Mouse (Mus musculus): ENCODE measurements around the gene Dynlt1b. TPM values are rescaled to one million over a fixed set of nuclear protein-coding genes. Genes with fewer than 3 reads are reported as not detected.
"Not testable (repeated sequence)": the region's sequence is repeated elsewhere in the genome, so short reads cannot be mapped to it uniquely, and the experiment has no call there.

Dynlt1b gene
- total and polyA plus RNA-seq, 2 experiments from 2014 or later: 457 to 1,233 TPM

DNA sequence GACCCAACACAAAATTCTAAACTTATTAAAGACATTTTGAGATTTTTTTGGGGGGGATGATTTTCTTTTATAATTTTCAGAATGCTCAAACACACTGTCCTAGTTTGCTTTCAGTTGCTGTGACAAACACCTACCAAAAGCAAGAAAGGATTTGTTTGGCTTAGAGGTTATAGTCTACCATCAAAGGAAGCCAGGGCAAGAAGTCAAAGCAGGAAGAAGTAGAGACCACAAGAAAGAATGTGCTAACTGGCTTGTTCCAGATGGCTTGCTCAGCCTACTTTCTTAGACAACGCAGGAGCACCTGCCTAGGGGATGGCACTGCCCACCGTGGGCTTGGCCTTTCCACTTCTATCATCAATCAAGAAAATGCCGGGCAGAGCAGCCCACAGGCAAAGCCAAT, 31.8 kb upstream of the Dynlt1b start:
- H3K27ac ChIP-seq; H3K9ac ChIP-seq (replicated peaks; ENCODE audit: low read length); H3K4me2 ChIP-seq (ENCODE audit: low read depth, low read length); H3K9me3 ChIP-seq (ENCODE audit: low read length); H3K27me3 ChIP-seq (ENCODE audit: insufficient read depth, low read length); H3K4me1 ChIP-seq (ENCODE audit: insufficient read depth, low read length); H3K36me3 ChIP-seq (ENCODE audit: insufficient read depth, low read length); DNase-seq (ENCODE audit: low spot score); ATAC-seq; H3K4me3 ChIP-seq (ENCODE audit: low read length): not testable (repeated sequence)
- 100% methylated on average over 1 of the region's 3 CpGs for WGBS

DNA sequence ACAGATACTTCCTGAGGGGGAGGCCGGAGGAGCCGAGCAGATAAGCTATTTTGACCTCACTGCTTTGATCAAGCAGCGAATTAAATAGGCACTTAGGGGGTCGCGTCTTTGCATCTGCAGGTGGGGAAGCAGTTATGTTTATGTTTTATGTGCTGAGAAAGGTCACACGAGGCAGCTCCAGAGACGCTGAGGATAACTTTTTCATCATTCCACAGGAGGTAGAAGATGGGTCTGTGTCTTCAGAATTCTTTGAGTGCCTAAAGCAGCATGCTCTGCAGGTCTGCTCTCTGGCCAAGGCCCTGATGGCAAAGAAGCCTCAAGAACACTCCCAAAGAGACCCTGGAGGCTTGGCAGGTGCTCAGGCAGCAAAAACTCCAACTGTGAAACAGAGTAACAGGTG, 31.1 kb upstream of the Dynlt1b start:
- H3K36me3 ChIP-seq (ENCODE audit: insufficient read depth, low read length); H3K27me3 ChIP-seq (ENCODE audit: insufficient read depth, low read length); H3K4me3 ChIP-seq (ENCODE audit: low read length); H3K4me1 ChIP-seq (ENCODE audit: insufficient read depth, low read length); ATAC-seq; H3K9me3 ChIP-seq (ENCODE audit: low read length); H3K27ac ChIP-seq; H3K4me2 ChIP-seq (ENCODE audit: low read depth, low read length); H3K9ac ChIP-seq (replicated peaks; ENCODE audit: low read length): not testable (repeated sequence)
- 32% methylated on average over 7 of the region's 7 CpGs for WGBS
- peak; percentile 1 for DNase-seq (ENCODE audit: low spot score)

DNA sequence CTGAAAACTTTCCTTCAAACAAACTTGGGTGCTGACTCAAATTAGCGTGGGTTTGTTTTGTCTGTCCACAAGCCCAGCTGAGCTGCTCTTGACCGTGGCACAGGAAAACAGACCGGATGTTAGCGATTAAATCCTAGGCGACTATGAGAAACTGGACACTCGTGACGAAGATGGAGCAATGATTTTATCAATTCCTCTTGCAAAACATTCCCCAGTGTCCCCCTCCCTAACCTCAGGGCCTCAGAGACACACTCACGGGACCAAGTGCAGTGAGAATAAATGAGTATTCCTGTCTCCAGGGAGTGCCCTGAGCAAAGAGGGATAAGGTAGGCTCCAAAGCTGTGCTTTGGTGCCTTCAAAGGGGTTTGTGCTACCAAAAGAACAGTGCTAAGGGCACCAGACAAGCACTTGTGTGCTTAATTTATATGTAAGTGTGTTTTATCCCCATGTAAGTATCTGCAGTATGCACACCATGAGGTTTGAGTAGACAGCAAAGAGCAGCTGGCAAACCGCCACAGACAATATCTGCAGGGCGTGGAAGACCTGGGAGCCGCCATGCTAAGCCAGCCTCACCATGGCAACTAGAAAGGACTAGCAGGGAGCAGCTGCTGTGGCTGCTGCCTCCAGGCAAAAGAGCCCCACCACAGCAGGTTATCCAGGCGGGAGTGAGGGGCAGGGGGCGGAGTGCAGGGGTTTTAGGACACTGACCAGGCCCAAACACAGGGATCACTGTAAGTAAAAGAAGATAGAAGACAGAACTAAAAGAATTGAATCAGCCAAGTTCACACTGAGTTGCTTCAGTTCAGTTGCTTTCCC, 30.4 kb upstream of the Dynlt1b start:
- DNase-seq (ENCODE audit: low spot score) (peak; percentile 42), ATAC-seq (peak; percentile 88)
- not testable (repeated sequence) for H3K36me3 ChIP-seq (ENCODE audit: insufficient read depth, low read length); H3K9me3 ChIP-seq (ENCODE audit: low read length); H3K4me2 ChIP-seq (ENCODE audit: low read depth, low read length); H3K4me3 ChIP-seq (ENCODE audit: low read length); H3K4me1 ChIP-seq (ENCODE audit: insufficient read depth, low read length); H3K27me3 ChIP-seq (ENCODE audit: insufficient read depth, low read length); H3K9ac ChIP-seq (replicated peaks; ENCODE audit: low read length)
- H3K27ac ChIP-seq: peak overlapping the region; percentile 54
- WGBS: 5% methylated on average over 5 of the region's 13 CpGs

DNA sequence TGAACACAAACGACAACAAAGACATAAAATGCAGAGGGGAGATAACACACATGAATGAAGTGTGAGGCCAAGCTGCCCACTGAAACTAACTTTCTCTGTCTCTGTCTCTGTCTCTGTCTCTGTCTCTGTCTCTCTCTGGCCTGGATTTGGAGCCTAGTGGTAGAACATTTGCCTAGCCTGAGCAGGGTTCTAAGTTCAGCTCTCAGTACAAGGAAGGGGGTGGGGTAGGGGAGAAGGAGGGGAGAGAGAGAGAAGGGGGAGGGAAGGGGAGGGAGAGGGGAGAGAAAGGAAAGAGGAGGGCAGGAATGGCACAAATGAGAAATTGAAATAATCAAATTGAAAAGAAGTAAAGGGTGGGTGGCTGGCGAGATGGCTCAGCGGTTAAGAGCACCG, 29.8 kb upstream of the Dynlt1b start:
- H3K4me3 ChIP-seq (ENCODE audit: low read length); DNase-seq (ENCODE audit: low spot score); H3K4me2 ChIP-seq (ENCODE audit: low read depth, low read length); H3K9me3 ChIP-seq (ENCODE audit: low read length); H3K9ac ChIP-seq (replicated peaks; ENCODE audit: low read length); H3K27me3 ChIP-seq (ENCODE audit: insufficient read depth, low read length); H3K36me3 ChIP-seq (ENCODE audit: insufficient read depth, low read length); H3K4me1 ChIP-seq (ENCODE audit: insufficient read depth, low read length): not testable (repeated sequence)
- 63% methylated on average over 4 of the region's 4 CpGs for WGBS
- peak overlapping the region; percentile 54 for H3K27ac ChIP-seq
- peak; percentile 39; the same call in 1 of the 2 replicates for ATAC-seq

DNA sequence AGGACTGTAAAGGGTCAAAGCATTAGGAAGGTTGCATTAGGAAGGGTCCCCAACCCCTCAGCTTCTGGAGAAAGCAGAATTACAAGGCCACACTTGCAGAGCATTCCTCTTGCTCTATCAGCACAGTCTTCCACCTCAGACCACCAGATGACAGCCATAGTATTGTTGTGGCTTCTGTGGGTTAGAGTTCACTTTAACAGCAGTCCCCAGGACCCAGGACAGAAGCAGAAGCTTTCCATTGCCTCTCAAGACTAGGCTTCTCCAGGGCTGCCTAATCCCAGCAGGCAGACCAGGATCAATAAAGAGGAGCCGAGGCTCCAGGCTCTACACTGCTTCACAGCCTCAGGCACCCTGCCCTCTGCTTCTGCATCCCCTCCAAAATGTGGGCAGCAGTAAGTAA, 25.4 kb upstream of the Dynlt1b start:
- not testable (repeated sequence) for H3K27me3 ChIP-seq (ENCODE audit: insufficient read depth, low read length); H3K27ac ChIP-seq; DNase-seq (ENCODE audit: low spot score); H3K4me1 ChIP-seq (ENCODE audit: insufficient read depth, low read length); H3K9ac ChIP-seq (replicated peaks; ENCODE audit: low read length); ATAC-seq; H3K4me2 ChIP-seq (ENCODE audit: low read depth, low read length); H3K4me3 ChIP-seq (ENCODE audit: low read length); H3K36me3 ChIP-seq (ENCODE audit: insufficient read depth, low read length); H3K9me3 ChIP-seq (ENCODE audit: low read length)
- WGBS: 59% methylated on average over 1 of the region's 1 CpGs

DNA sequence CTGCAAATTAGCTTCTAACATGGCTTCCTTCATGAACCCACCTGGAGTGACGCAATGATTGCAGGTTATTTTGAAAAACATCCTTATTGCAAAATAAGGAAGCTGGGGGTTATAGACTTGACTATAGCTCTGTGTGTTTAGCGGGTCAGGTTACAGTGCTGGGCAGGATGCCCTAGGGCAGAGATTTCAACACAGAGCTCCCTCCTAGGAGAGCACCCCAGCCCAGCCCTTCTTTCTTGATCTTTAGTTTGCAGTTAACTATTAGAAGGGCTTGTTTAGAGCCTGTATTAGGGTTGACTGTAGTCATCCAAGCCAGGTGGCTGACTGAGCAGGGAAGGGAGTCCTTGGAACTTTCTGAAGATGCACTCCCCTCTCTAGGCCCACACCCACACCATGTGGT, 22.9 kb upstream of the Dynlt1b start:
- not testable (repeated sequence) for H3K4me1 ChIP-seq (ENCODE audit: insufficient read depth, low read length); ATAC-seq; H3K36me3 ChIP-seq (ENCODE audit: insufficient read depth, low read length); DNase-seq (ENCODE audit: low spot score); H3K27me3 ChIP-seq (ENCODE audit: insufficient read depth, low read length); H3K27ac ChIP-seq; H3K4me3 ChIP-seq (ENCODE audit: low read length); H3K9me3 ChIP-seq (ENCODE audit: low read length); H3K9ac ChIP-seq (replicated peaks; ENCODE audit: low read length); H3K4me2 ChIP-seq (ENCODE audit: low read depth, low read length)
- WGBS: 88% methylated on average over 1 of the region's 2 CpGs

DNA sequence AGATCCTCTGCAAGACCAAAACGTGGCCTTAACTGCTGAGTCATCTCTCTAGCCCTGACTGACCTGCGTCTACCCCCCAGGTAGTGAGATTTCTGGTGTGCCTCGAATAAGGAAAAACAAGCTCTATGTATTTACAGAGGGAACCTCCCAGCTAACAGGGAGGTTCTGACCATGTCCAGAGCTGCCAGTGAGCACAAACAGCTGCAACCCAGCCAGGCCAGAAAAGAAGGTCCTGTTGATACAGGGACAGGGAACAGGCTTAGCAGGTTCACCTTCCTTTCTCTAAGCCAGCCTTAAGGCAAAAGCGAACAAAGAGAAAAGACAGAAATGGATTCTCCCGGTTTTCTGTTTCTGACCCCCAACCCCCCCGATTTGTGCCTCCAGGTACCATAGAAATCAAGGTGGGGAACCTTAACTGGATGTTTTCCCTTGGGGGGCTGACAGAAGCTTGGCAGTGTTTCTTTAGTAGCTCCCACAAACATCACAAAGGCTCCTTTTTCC, 19.1 kb upstream of the Dynlt1b start:
- not testable (repeated sequence) for ATAC-seq; H3K9me3 ChIP-seq (ENCODE audit: low read length); H3K9ac ChIP-seq (replicated peaks; ENCODE audit: low read length); H3K36me3 ChIP-seq (ENCODE audit: insufficient read depth, low read length); H3K4me3 ChIP-seq (ENCODE audit: low read length); H3K27ac ChIP-seq; H3K27me3 ChIP-seq (ENCODE audit: insufficient read depth, low read length); H3K4me2 ChIP-seq (ENCODE audit: low read depth, low read length); H3K4me1 ChIP-seq (ENCODE audit: insufficient read depth, low read length)
- 57% methylated on average over 6 of the region's 6 CpGs for WGBS
- peak; percentile 1 for DNase-seq (ENCODE audit: low spot score)

DNA sequence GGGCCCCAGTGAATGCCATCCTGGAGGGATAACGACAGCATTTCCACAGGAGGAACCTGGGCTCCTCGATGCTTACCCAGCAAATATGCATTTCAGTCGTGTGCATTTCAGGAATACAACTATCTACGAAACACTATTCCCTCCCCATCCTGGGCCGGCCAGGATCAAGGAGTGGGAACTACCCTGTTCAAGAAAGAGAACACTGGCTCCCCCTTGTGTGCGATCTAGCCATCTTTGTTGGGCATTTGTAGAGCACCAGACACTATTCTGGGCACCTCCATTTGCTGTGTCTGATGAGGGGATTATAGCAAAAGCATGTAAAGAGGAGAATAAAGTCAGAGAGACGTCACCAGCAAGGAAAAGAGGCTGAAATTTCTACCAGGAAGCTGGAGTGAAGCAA, 12.8 kb upstream of the Dynlt1b start:
- not testable (repeated sequence) for H3K27me3 ChIP-seq (ENCODE audit: insufficient read depth, low read length); H3K36me3 ChIP-seq (ENCODE audit: insufficient read depth, low read length); H3K4me2 ChIP-seq (ENCODE audit: low read depth, low read length); H3K27ac ChIP-seq; H3K4me3 ChIP-seq (ENCODE audit: low read length); H3K4me1 ChIP-seq (ENCODE audit: insufficient read depth, low read length); H3K9me3 ChIP-seq (ENCODE audit: low read length); H3K9ac ChIP-seq (replicated peaks; ENCODE audit: low read length); ATAC-seq; DNase-seq (ENCODE audit: low spot score)
- 42% methylated on average over 4 of the region's 7 CpGs for WGBS

DNA sequence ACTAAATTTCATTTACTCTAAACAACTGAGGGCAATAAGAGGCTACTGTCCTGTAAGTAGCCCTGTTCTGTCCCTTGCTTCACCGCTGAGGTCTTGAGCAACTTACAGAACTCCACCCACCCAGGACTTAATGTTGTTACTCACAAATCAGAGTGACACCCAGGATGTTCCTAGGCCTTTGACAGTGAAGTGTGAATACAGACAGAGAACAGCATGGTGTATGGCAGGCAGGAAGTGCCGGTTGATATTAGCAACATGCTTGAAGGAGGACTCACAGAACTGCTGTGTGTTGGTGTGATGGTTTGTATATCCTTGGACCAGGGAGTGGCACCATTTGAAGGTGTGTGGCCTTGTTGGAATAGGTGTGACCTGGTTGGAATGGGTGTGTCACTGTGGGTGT, 9.4 kb upstream of the Dynlt1b start:
- not testable (repeated sequence) for H3K4me1 ChIP-seq (ENCODE audit: insufficient read depth, low read length); H3K27me3 ChIP-seq (ENCODE audit: insufficient read depth, low read length); H3K9me3 ChIP-seq (ENCODE audit: low read length); H3K36me3 ChIP-seq (ENCODE audit: insufficient read depth, low read length); H3K27ac ChIP-seq; H3K4me2 ChIP-seq (ENCODE audit: low read depth, low read length); DNase-seq (ENCODE audit: low spot score); ATAC-seq; H3K4me3 ChIP-seq (ENCODE audit: low read length); H3K9ac ChIP-seq (replicated peaks; ENCODE audit: low read length)
- 92% methylated on average over 1 of the region's 2 CpGs for WGBS

DNA sequence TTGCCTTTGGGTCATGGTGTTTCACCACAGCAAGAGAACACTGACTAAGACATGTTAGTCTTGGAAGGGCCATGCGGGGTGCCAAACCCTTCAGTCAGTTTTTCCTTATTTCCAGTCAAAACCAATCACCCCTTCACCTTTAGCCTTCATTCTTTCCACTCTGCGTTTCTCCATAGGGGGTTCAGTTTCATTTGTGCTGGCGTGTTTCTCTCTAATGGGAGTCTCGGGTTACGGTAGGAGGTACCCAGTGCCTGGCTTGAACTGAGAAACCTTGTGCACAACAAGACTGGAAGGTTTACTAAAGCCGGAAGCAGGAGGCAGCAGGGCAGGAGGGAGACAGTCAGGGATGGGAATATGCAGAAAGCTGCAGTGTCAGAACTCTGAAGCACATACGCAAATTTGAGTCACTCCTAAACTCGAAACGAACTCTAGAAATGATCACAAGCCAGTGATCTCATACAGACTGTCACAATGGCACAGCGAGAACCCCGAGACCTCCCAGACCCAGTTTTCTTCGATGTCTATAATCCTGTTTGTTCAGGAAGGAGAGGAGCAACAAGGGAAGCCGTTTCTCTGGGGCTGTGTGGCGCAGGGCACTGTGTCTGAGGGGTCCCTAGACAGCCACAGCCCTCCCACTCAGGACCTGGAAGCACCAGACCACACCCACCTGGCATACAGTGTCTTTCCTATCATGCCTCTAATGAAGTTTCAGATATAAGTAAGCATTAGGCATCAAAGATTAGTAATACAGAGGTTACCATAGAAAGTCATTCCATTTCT, 8.2 kb upstream of the Dynlt1b start:
- DNase-seq (ENCODE audit: low spot score); H3K4me1 ChIP-seq (ENCODE audit: insufficient read depth, low read length); H3K4me2 ChIP-seq (ENCODE audit: low read depth, low read length); H3K9ac ChIP-seq (replicated peaks; ENCODE audit: low read length); ATAC-seq; H3K36me3 ChIP-seq (ENCODE audit: insufficient read depth, low read length); H3K27me3 ChIP-seq (ENCODE audit: insufficient read depth, low read length); H3K9me3 ChIP-seq (ENCODE audit: low read length); H3K27ac ChIP-seq; H3K4me3 ChIP-seq (ENCODE audit: low read length): not testable (repeated sequence)
- WGBS: 46% methylated on average over 10 of the region's 14 CpGs
